In genomic region chr5:31907959-31908358, GRCm38 (mm10) we compare ENCODE assay signal across 24 mouse cellular contexts.
DNase-seq lines count a peak whose midpoint lies in the region; ATAC-seq and TF ChIP-seq lines count a peak whose summit lies in the region.
"Had no signal": no experiment of that assay in that cellular context is flagged by ENCODE, and none has a peak within 500 bp of the region (broad histone marks: within the 10 kb centered on the region; RNA-seq: fewer than 3 reads in every experiment).

No protein-coding gene starts in this region.

- H3K4me3 ChIP-seq in CH12.LX (replicated peaks in 1 of 3; ENCODE audit: low read depth in 2 of 3, low read length in 2 of 3, poor library complexity in 1 of 3) = no peak overlapping the region
- H3K4me3 ChIP-seq: embryonic facial prominence, embryonic 10.5 days; heart, embryonic 13.5 days; kidney, embryonic 15.5 days; left cerebral cortex, adult 2 months; liver, embryonic 15.5 days; midbrain, embryonic 15.5 days; myocyte had no signal

- dilution Hi-C loops in CH12.LX (cut with MboI; ENCODE audit: extremely low pct_ligation_motif_present, extremely low pct_unique_long_range_greater_than_20kb, low sequenced_read_pairs) = no loop called here

- H3K79me2 ChIP-seq in CH12.LX (replicated peaks; ENCODE audit: control insufficient read depth, extremely low read depth, insufficient read depth, poor library complexity, severe bottlenecking) = no peaks in the 10 kb centered on the region; the same call in 1 of the 2 replicates

- TF ChIP-seq EP300 in CH12.LX (IDR thresholded peaks at IDR 0.05; ENCODE audit: low read length) = peak; percentile 81

- ATAC-seq in CD4-positive, CD25-positive, alpha-beta regulatory T cell, adult 4 months = no peak
- ATAC-seq in neutrophil, adult 5-6 weeks (ENCODE audit: extremely low read depth, insufficient number of reproducible peaks, low FRiP score, poor library complexity, severe bottlenecking) = peak; percentile 73
- ATAC-seq: forebrain, embryonic 16.5 days; hindbrain, postnatal 0 days; intestine, embryonic 16.5 days; midbrain, embryonic 15.5 days had no signal

- peaks cover 15 to 40% of the 10 kb centered on the region in 2 experiments for H3K4me1 ChIP-seq in CH12.LX (ENCODE audit: control insufficient read depth in 1 of 2, insufficient read depth in 2 of 2)
- H3K4me1 ChIP-seq: embryonic facial prominence, embryonic 10.5 days; liver, embryonic 15.5 days; midbrain, embryonic 15.5 days had no signal

- no peaks in the 10 kb centered on the region for H3K27me3 ChIP-seq in CH12.LX (replicated peaks)
- H3K27me3 ChIP-seq: heart, embryonic 13.5 days; kidney, embryonic 15.5 days; liver, embryonic 15.5 days; midbrain, embryonic 15.5 days had no signal

- H3K36me3 ChIP-seq in CH12.LX (replicated peaks in 1 of 2; ENCODE audit: control insufficient read depth in 1 of 2, insufficient read depth in 1 of 2, low read length in 1 of 2) = peaks cover 0 to 1% of the 10 kb centered on the region in 2 experiments
- H3K36me3 ChIP-seq: embryonic facial prominence, embryonic 10.5 days; heart, embryonic 13.5 days; kidney, embryonic 15.5 days; liver, embryonic 15.5 days; midbrain, embryonic 15.5 days had no signal

- no peak overlapping the region for H3K9ac ChIP-seq in CH12.LX (ENCODE audit: insufficient read depth, low read depth)
- H3K9ac ChIP-seq: heart, embryonic 13.5 days; kidney, embryonic 15.5 days; liver, embryonic 15.5 days; midbrain, embryonic 15.5 days had no signal

- in situ Hi-C loops in CH12.LX (cut with MboI; ENCODE audit: low pct_ligation_motif_present, low pct_unique_long_range_greater_than_20kb, low sequenced_read_pairs) = no loop called here

- no peaks in the 10 kb centered on the region for H3K9me3 ChIP-seq in CH12.LX (replicated peaks; ENCODE audit: low read length)
- H3K9me3 ChIP-seq: embryonic facial prominence, embryonic 10.5 days; heart, embryonic 13.5 days; kidney, embryonic 15.5 days; liver, embryonic 15.5 days; midbrain, embryonic 15.5 days had no signal

- DNase-seq in CD4-positive, CD25-positive, alpha-beta regulatory T cell, adult 2 months (ENCODE audit: low read depth, low spot score) = peak; percentile 18
- peak; percentile 24 for DNase-seq in lung, postnatal 25 days (ENCODE audit: low spot score)
- no peak for DNase-seq in lung, adult 18-20 months
- peak; percentile 33 for DNase-seq in CH12.LX (ENCODE audit: extremely low read depth)
- DNase-seq in ovary, postnatal 14 days (ENCODE audit: low spot score) = no peak
- DNase-seq: adrenal gland, postnatal 25 days; cerebellum, adult 9-11 months; gastrocnemius, postnatal 10 days; heart, postnatal 14 days; lung, postnatal 10 days; thymus, adult 18-20 months; thymus, postnatal 36 days had no signal

- TF ChIP-seq RAD21 in CH12.LX (IDR thresholded peaks at IDR 0.05; ENCODE audit: low read depth, low read length) = no peak

- H3K4me2 ChIP-seq in CH12.LX (ENCODE audit: insufficient read depth, low read depth, poor library complexity, severe bottlenecking) = no peak overlapping the region
- H3K4me2 ChIP-seq: heart, embryonic 13.5 days; kidney, embryonic 15.5 days; liver, embryonic 15.5 days; midbrain, embryonic 15.5 days had no signal

- TF ChIP-seq POLR2A in CH12.LX (IDR thresholded peaks at IDR 0.05; ENCODE audit: low read depth, low read length) = no peak

- no peak overlapping the region for H3K27ac ChIP-seq in CH12.LX (ENCODE audit: insufficient read depth, low read depth)
- H3K27ac ChIP-seq: embryonic facial prominence, embryonic 10.5 days; heart, embryonic 13.5 days; hindbrain, postnatal 0 days; kidney, embryonic 15.5 days; left cerebral cortex, adult 2 months; liver, embryonic 15.5 days; midbrain, embryonic 15.5 days had no signal

- TF ChIP-seq CTCF in CH12.LX (conservative IDR thresholded peaks at IDR 0.05 in 1 of 2, IDR thresholded peaks at IDR 0.05 in 1 of 2; ENCODE audit: low read depth in 2 of 2, low read length in 2 of 2) = no peak

TF ChIP-seq in CH12.LX, 34 proteins besides CTCF, POLR2A, EP300 and RAD21:
- TF ChIP-seq IRF4 (IDR thresholded peaks at IDR 0.05; ENCODE audit: low read depth, low read length) (peak; percentile 63), E2F4 (IDR thresholded peaks at IDR 0.05; ENCODE audit: insufficient replicate concordance, low read depth, low read length) (no peak)

Comparison
In these comparisons a context has a peak if more than half of its experiments do, and no peak if none do; other contexts are left out.
1. DNase-seq: peak in CD4-positive, CD25-positive, alpha-beta regulatory T cell, adult 2 months (single experiment), lung, postnatal 25 days (single experiment) and CH12.LX (single experiment); none in lung, adult 18-20 months (0 of 2) and ovary, postnatal 14 days (single experiment).